Mouse (Mus musculus): ENCODE results near the gene Mitd1. TPM values are rescaled to one million over a fixed set of nuclear protein-coding genes. Genes with fewer than 3 reads are reported as not detected.

Mitd1 gene
- polyA plus RNA-seq, 1 experiment from 2014 or later: 29.1 TPM

- H3K27me3 ChIP-seq (replicated peaks; ENCODE audit: control insufficient read depth, insufficient read depth, low read length): no peaks in the 10 kb centered on the region
- peaks cover 24% of the 10 kb centered on the region for H3K36me3 ChIP-seq (ENCODE audit: control insufficient read depth, insufficient read depth, low read length)
- peak overlapping the region; percentile 39 for H3K9ac ChIP-seq (ENCODE audit: low read length)
- H3K27ac ChIP-seq (ENCODE audit: low read depth): peak overlapping the region; percentile 49; the same call in 1 of the 2 replicates
- DNase-seq (ENCODE audit: low spot score) (peak; percentile 88), ATAC-seq (replicated peaks; ENCODE audit: low FRiP score, low TSS enrichment, low read depth) (peak; percentile 92)
- peaks cover 7% of the 10 kb centered on the region; the same call in 1 of the 2 replicates for H3K9me3 ChIP-seq (ENCODE audit: control insufficient read depth, low read length)
- WGBS: 5% methylated on average over 33 of the region's 33 CpGs
- H3K4me3 ChIP-seq (ENCODE audit: low read depth, low read length): peak overlapping the region; percentile 56
- peak overlapping the region; percentile 64 for H3K4me2 ChIP-seq (ENCODE audit: low read length)
- peaks cover 5% of the 10 kb centered on the region; the same call in 1 of the 2 replicates for H3K4me1 ChIP-seq (replicated peaks; ENCODE audit: control insufficient read depth, insufficient read depth, low read length)
Measured at GRCm38 (mm10) chr1:37872131-37873067, 17.8 kb downstream of the Mitd1 start.

GRCm38 (mm10) chr1:37871704-37872103 is 18.5 kb downstream of the Mitd1 start, which contains the start of gene Lipt1:
TSS of gene Lipt1 (plus strand) at chr1:37871738.
- Histone ChIP-seq H3K4me3 (ENCODE audit: low read depth, low read length) (peak within 1 kb of the TSS; percentile 56), H3K27ac (ENCODE audit: low read depth) (peak within 1 kb of the TSS; percentile 49; the same call in 1 of the 2 replicates), H3K27me3 (replicated peaks; ENCODE audit: control insufficient read depth, insufficient read depth, low read length) (no peaks in the 10 kb centered on the region), H3K9me3 (ENCODE audit: control insufficient read depth, low read length) (peaks cover 7% of the 10 kb centered on the region; the same call in 1 of the 2 replicates), H3K4me2 (ENCODE audit: low read length) (peak within 1 kb of the TSS; percentile 64), H3K9ac (ENCODE audit: low read length) (peak within 1 kb of the TSS; percentile 39), H3K4me1 (replicated peaks; ENCODE audit: control insufficient read depth, insufficient read depth, low read length) (peaks cover 5% of the 10 kb centered on the region; the same call in 1 of the 2 replicates), H3K36me3 (ENCODE audit: control insufficient read depth, insufficient read depth, low read length) (peaks cover 17% of the 10 kb centered on the region)
- 7% methylated on average over 7 of the region's 7 CpGs for WGBS
- ATAC-seq (replicated peaks; ENCODE audit: low FRiP score, low TSS enrichment, low read depth) (peak; percentile 79), DNase-seq (ENCODE audit: low spot score) (peak; percentile 68)

GRCm38 (mm10) chr1:37869362-37869761 is 20.8 kb downstream of the Mitd1 start:
- ATAC-seq (replicated peaks; ENCODE audit: low FRiP score, low TSS enrichment, low read depth) (no peak), DNase-seq (ENCODE audit: low spot score) (no peak)
- H3K4me3 ChIP-seq (ENCODE audit: low read depth, low read length): no peak overlapping the region
- no peaks in the 10 kb centered on the region for H3K36me3 ChIP-seq (ENCODE audit: control insufficient read depth, insufficient read depth, low read length)
- no peak overlapping the region for H3K4me2 ChIP-seq (ENCODE audit: low read length)
- no peaks in the 10 kb centered on the region for H3K27me3 ChIP-seq (replicated peaks; ENCODE audit: control insufficient read depth, insufficient read depth, low read length)
- 70% methylated on average over 2 of the region's 2 CpGs for WGBS
- H3K9ac ChIP-seq (ENCODE audit: low read length): no peak overlapping the region
- H3K4me1 ChIP-seq (replicated peaks; ENCODE audit: control insufficient read depth, insufficient read depth, low read length): peaks cover 5% of the 10 kb centered on the region; the same call in 1 of the 2 replicates
- H3K27ac ChIP-seq (ENCODE audit: low read depth): no peak overlapping the region
- no peaks in the 10 kb centered on the region for H3K9me3 ChIP-seq (ENCODE audit: control insufficient read depth, low read length)

GRCm38 (mm10) chr1:37868640-37869039 is 21.6 kb downstream of the Mitd1 start:
- Histone ChIP-seq H3K36me3 (ENCODE audit: control insufficient read depth, insufficient read depth, low read length) (no peaks in the 10 kb centered on the region), H3K4me2 (ENCODE audit: low read length) (no peak overlapping the region), H3K4me1 (replicated peaks; ENCODE audit: control insufficient read depth, insufficient read depth, low read length) (peaks cover 5% of the 10 kb centered on the region; the same call in 1 of the 2 replicates), H3K4me3 (ENCODE audit: low read depth, low read length) (no peak overlapping the region), H3K9me3 (ENCODE audit: control insufficient read depth, low read length) (no peaks in the 10 kb centered on the region), H3K9ac (ENCODE audit: low read length) (no peak overlapping the region), H3K27ac (ENCODE audit: low read depth) (no peak overlapping the region), H3K27me3 (replicated peaks; ENCODE audit: control insufficient read depth, insufficient read depth, low read length) (no peaks in the 10 kb centered on the region)
- DNase-seq (ENCODE audit: low spot score): no peak
- 66% methylated on average over 10 of the region's 10 CpGs for WGBS
- no peak for ATAC-seq (replicated peaks; ENCODE audit: low FRiP score, low TSS enrichment, low read depth)

GRCm38 (mm10) chr1:37867684-37868322 is 22.4 kb downstream of the Mitd1 start:
- Histone ChIP-seq H3K4me2 (ENCODE audit: low read length) (no peak overlapping the region), H3K4me3 (ENCODE audit: low read depth, low read length) (no peak overlapping the region), H3K9me3 (ENCODE audit: control insufficient read depth, low read length) (no peaks in the 10 kb centered on the region), H3K9ac (ENCODE audit: low read length) (no peak overlapping the region), H3K4me1 (replicated peaks; ENCODE audit: control insufficient read depth, insufficient read depth, low read length) (peaks cover 2% of the 10 kb centered on the region; the same call in 1 of the 2 replicates), H3K27ac (ENCODE audit: low read depth) (no peak overlapping the region), H3K27me3 (replicated peaks; ENCODE audit: control insufficient read depth, insufficient read depth, low read length) (no peaks in the 10 kb centered on the region), H3K36me3 (ENCODE audit: control insufficient read depth, insufficient read depth, low read length) (no peaks in the 10 kb centered on the region)
- ATAC-seq (replicated peaks; ENCODE audit: low FRiP score, low TSS enrichment, low read depth): no peak
- no peak for DNase-seq (ENCODE audit: low spot score)
- 72% methylated on average over 10 of the region's 10 CpGs for WGBS

- DNase-seq (ENCODE audit: low spot score) (no peak), ATAC-seq (replicated peaks; ENCODE audit: low FRiP score, low TSS enrichment, low read depth) (no peak)
- no peaks in the 10 kb centered on the region; the same call in 1 of the 2 replicates for H3K4me1 ChIP-seq (replicated peaks; ENCODE audit: control insufficient read depth, insufficient read depth, low read length)
- H3K36me3 ChIP-seq (ENCODE audit: control insufficient read depth, insufficient read depth, low read length): no peaks in the 10 kb centered on the region
- no peak overlapping the region for H3K27ac ChIP-seq (ENCODE audit: low read depth)
- WGBS: 69% methylated on average over 1 of the region's 1 CpGs
- no peaks in the 10 kb centered on the region for H3K9me3 ChIP-seq (ENCODE audit: control insufficient read depth, low read length)
- H3K9ac ChIP-seq (ENCODE audit: low read length): no peak overlapping the region
- no peak overlapping the region for H3K4me2 ChIP-seq (ENCODE audit: low read length)
- no peak overlapping the region for H3K4me3 ChIP-seq (ENCODE audit: low read depth, low read length)
- no peaks in the 10 kb centered on the region for H3K27me3 ChIP-seq (replicated peaks; ENCODE audit: control insufficient read depth, insufficient read depth, low read length)
Measured at GRCm38 (mm10) chr1:37867056-37867455, 23.2 kb downstream of the Mitd1 start.

- H3K9ac ChIP-seq (ENCODE audit: low read length): peak within 1 kb of the TSS; percentile 53
- H3K36me3 ChIP-seq (ENCODE audit: control insufficient read depth, insufficient read depth, low read length): no peaks in the 10 kb centered on the region
- H3K9me3 ChIP-seq (ENCODE audit: control insufficient read depth, low read length): no peaks in the 10 kb centered on the region
- H3K27ac ChIP-seq (ENCODE audit: low read depth): peak within 1 kb of the TSS; percentile 55; the same call in 1 of the 2 replicates
- peak within 1 kb of the TSS; percentile 64 for H3K4me2 ChIP-seq (ENCODE audit: low read length)
- 87% methylated on average over 6 of the region's 6 CpGs for WGBS
- H3K4me1 ChIP-seq (replicated peaks; ENCODE audit: control insufficient read depth, insufficient read depth, low read length): no peaks in the 10 kb centered on the region
- H3K4me3 ChIP-seq (ENCODE audit: low read depth, low read length): peak within 1 kb of the TSS; percentile 55
- ATAC-seq (replicated peaks; ENCODE audit: low FRiP score, low TSS enrichment, low read depth): no peak
- no peaks in the 10 kb centered on the region for H3K27me3 ChIP-seq (replicated peaks; ENCODE audit: control insufficient read depth, insufficient read depth, low read length)
- no peak for DNase-seq (ENCODE audit: low spot score)
Measured at GRCm38 (mm10) chr1:37866286-37866685, 23.9 kb downstream of the Mitd1 start, which contains the start of gene Tsga10. TSS of gene Tsga10 (minus strand) at chr1:37866429.

- no peaks in the 10 kb centered on the region for H3K9me3 ChIP-seq (ENCODE audit: control insufficient read depth, low read length)
- no peaks in the 10 kb centered on the region for H3K27me3 ChIP-seq (replicated peaks; ENCODE audit: control insufficient read depth, insufficient read depth, low read length)
- H3K27ac ChIP-seq (ENCODE audit: low read depth): peak overlapping the region; percentile 55; the same call in 1 of the 2 replicates
- H3K4me3 ChIP-seq (ENCODE audit: low read depth, low read length): peak overlapping the region; percentile 55
- H3K4me2 ChIP-seq (ENCODE audit: low read length): peak overlapping the region; percentile 64
- DNase-seq (ENCODE audit: low spot score) (no peak), ATAC-seq (replicated peaks; ENCODE audit: low FRiP score, low TSS enrichment, low read depth) (no peak)
- H3K4me1 ChIP-seq (replicated peaks; ENCODE audit: control insufficient read depth, insufficient read depth, low read length): no peaks in the 10 kb centered on the region
- 10% methylated on average over 23 of the region's 23 CpGs for WGBS
- peak overlapping the region; percentile 53 for H3K9ac ChIP-seq (ENCODE audit: low read length)
- no peaks in the 10 kb centered on the region for H3K36me3 ChIP-seq (ENCODE audit: control insufficient read depth, insufficient read depth, low read length)
Measured at GRCm38 (mm10) chr1:37865401-37866215, 24.6 kb downstream of the Mitd1 start.
